Mouse (Mus musculus): Measurements from ENCODE around the gene 1810043G02Rik. TPM values are rescaled to one million over a fixed set of nuclear protein-coding genes. Genes with fewer than 3 reads are reported as not detected.

The 1810043G02Rik gene
- total and polyA plus RNA-seq, 3 experiments: 9.3 to 15.6 TPM; not detected in 1

GRCm38 (mm10) chr10:77985775-77986174 is 7.5 kb downstream of the 1810043G02Rik start:
- Histone ChIP-seq H3K4me3 (ENCODE audit: control insufficient read depth in 1 of 2, insufficient read depth in 1 of 2, low read depth in 2 of 2, low read length in 2 of 2) (no peak overlapping the region), H3K4me1 (ENCODE audit: control insufficient read depth in 1 of 2, insufficient read depth in 2 of 2, low read length in 2 of 2) (no peaks in the 10 kb centered on the region), H3K36me3 (ENCODE audit: control insufficient read depth in 1 of 2, insufficient read depth in 2 of 2, low read length in 2 of 2) (no peaks in the 10 kb centered on the region; a peak in 1 of 4 replicates), H3K27ac (ENCODE audit: control insufficient read depth, low read depth, low read length) (no peak overlapping the region), H3K27me3 (ENCODE audit: control insufficient read depth in 1 of 2, insufficient read depth in 2 of 2, low read length in 2 of 2) (no peaks in the 10 kb centered on the region), H3K79me2 (ENCODE audit: control insufficient read depth, insufficient read depth, low read length, poor library complexity) (no peaks in the 10 kb centered on the region), H3K9ac (ENCODE audit: control insufficient read depth, low read depth, low read length, poor library complexity, severe bottlenecking) (no peak overlapping the region), H3K9me3 (replicated peaks; ENCODE audit: insufficient read depth, low read length) (no peaks in the 10 kb centered on the region)
- peak; percentile 40 for DNase-seq (ENCODE audit: low read depth, low spot score)
- TF ChIP-seq MYC (IDR thresholded peaks at IDR 0.05; ENCODE audit: low read depth, low read length) (no peak), HCFC1 (IDR thresholded peaks at IDR 0.05; ENCODE audit: low read depth, low read length) (no peak), MAX (IDR thresholded peaks at IDR 0.05; ENCODE audit: low read length) (no peak), POLR2A (IDR thresholded peaks at IDR 0.05; ENCODE audit: control insufficient read depth in 1 of 2, insufficient read depth in 1 of 2, low read depth in 1 of 2, low read length in 2 of 2, poor library complexity in 1 of 2) (peak in 1 of 2 experiments; percentile 18; a peak in 1 of 4 replicates), RCOR1 (IDR thresholded peaks at IDR 0.05; ENCODE audit: low read depth, low read length) (no peak), POLR2AphosphoS2 (IDR thresholded peaks at IDR 0.05; ENCODE audit: low read length) (peak; percentile 28; the same call in 1 of the 2 replicates), NELFE (IDR thresholded peaks at IDR 0.05; ENCODE audit: low read depth, low read length) (no peak), RAD21 (IDR thresholded peaks at IDR 0.05; ENCODE audit: low read depth, low read length) (no peak), MAFK (IDR thresholded peaks at IDR 0.05; ENCODE audit: borderline replicate concordance, low read depth, low read length) (no peak)

DNA sequence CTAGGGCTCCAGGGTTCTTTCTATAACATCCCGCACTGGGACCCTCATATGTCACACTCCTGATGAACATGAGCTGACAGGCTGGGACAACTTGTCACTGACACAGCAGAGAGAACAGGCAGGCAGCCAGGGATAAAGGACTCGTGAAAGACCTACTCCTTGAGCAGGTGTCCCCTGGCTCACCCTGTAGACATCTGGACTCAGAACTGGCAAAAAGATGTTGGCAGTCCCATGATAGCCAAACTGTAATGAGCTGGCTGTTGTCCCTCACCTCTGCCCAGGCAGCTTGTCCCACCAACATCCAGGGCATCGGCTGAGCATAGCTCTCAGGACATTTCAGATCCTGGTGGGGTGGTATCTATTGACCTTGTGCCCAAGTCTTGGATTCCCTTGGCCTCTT is 17.3 kb downstream of the 1810043G02Rik start:
- no peak overlapping the region for H3K4me3 ChIP-seq (ENCODE audit: control insufficient read depth in 1 of 2, insufficient read depth in 1 of 2, low read depth in 2 of 2, low read length in 2 of 2)
- H3K9ac ChIP-seq (ENCODE audit: control insufficient read depth, low read depth, low read length, poor library complexity, severe bottlenecking): no peak overlapping the region
- no peaks in the 10 kb centered on the region for H3K9me3 ChIP-seq (replicated peaks; ENCODE audit: insufficient read depth, low read length)
- TF ChIP-seq E2F4 (IDR thresholded peaks at IDR 0.05; ENCODE audit: borderline replicate concordance, low read depth, low read length): no peak
- no peak for TF ChIP-seq MXI1 (IDR thresholded peaks at IDR 0.05; ENCODE audit: low read depth, low read length)
- no peak for TF ChIP-seq ZKSCAN1 (IDR thresholded peaks at IDR 0.05; ENCODE audit: low read depth, low read length)
- TF ChIP-seq ZMIZ1 (IDR thresholded peaks at IDR 0.05; ENCODE audit: low read depth, low read length): no peak
- no peak for TF ChIP-seq GABPA (IDR thresholded peaks at IDR 0.05; ENCODE audit: low read depth, low read length)
- no peak for TF ChIP-seq KAT2A (conservative IDR thresholded peaks at IDR 0.05; ENCODE audit: low read depth, low read length)
- no peak for TF ChIP-seq USF1 (IDR thresholded peaks at IDR 0.05; ENCODE audit: low read depth, low read length)
- TF ChIP-seq RAD21 (IDR thresholded peaks at IDR 0.05; ENCODE audit: low read depth, low read length): no peak
- no peak for TF ChIP-seq RCOR1 (IDR thresholded peaks at IDR 0.05; ENCODE audit: low read depth, low read length)
- no peak for TF ChIP-seq TCF12 (IDR thresholded peaks at IDR 0.05; ENCODE audit: low read depth, low read length)
- TF ChIP-seq ZC3H11A (IDR thresholded peaks at IDR 0.05; ENCODE audit: low read depth, low read length): no peak
- TF ChIP-seq TAL1 (IDR thresholded peaks at IDR 0.05; ENCODE audit: low read length): no peak
- no peak for TF ChIP-seq UBTF (IDR thresholded peaks at IDR 0.05; ENCODE audit: borderline replicate concordance, insufficient read depth, low read depth, low read length)
- TF ChIP-seq USF2 (IDR thresholded peaks at IDR 0.05; ENCODE audit: borderline replicate concordance in 1 of 2, insufficient read depth in 1 of 2, low read depth in 1 of 2, low read length in 2 of 2): no peak
- TF ChIP-seq TBP (IDR thresholded peaks at IDR 0.05; ENCODE audit: low read depth, low read length): no peak
- no peak for TF ChIP-seq MYB (IDR thresholded peaks at IDR 0.05; ENCODE audit: low read depth, low read length)
- no peak for TF ChIP-seq ZNF384 (IDR thresholded peaks at IDR 0.05; ENCODE audit: low read depth, low read length)
- TF ChIP-seq MEF2A (IDR thresholded peaks at IDR 0.05; ENCODE audit: extremely low read depth, insufficient replicate concordance, low read depth, low read length, poor library complexity, severe bottlenecking): no peak
- no peak for TF ChIP-seq CHD2 (IDR thresholded peaks at IDR 0.05; ENCODE audit: low read length)
- TF ChIP-seq SMC3 (IDR thresholded peaks at IDR 0.05; ENCODE audit: low read depth, low read length): no peak
- no peaks in the 10 kb centered on the region for H3K27me3 ChIP-seq (ENCODE audit: control insufficient read depth in 1 of 2, insufficient read depth in 2 of 2, low read length in 2 of 2)
- peaks cover 0 to 2% of the 10 kb centered on the region in 2 experiments; a peak in 2 of 4 replicates for H3K36me3 ChIP-seq (ENCODE audit: control insufficient read depth in 1 of 2, insufficient read depth in 2 of 2, low read length in 2 of 2)
- H3K4me1 ChIP-seq (ENCODE audit: control insufficient read depth in 1 of 2, insufficient read depth in 2 of 2, low read length in 2 of 2): no peaks in the 10 kb centered on the region
- H3K79me2 ChIP-seq (ENCODE audit: control insufficient read depth, insufficient read depth, low read length, poor library complexity): no peaks in the 10 kb centered on the region
- no peak for DNase-seq (ENCODE audit: low read depth, low spot score)
- H3K27ac ChIP-seq (ENCODE audit: control insufficient read depth, low read depth, low read length): no peak overlapping the region
